Mouse (Mus musculus): ENCODE results near the gene Gm10073.
"Not testable (repeated sequence)": the region's sequence is repeated elsewhere in the genome, so short reads cannot be mapped to it uniquely, and the experiment has no call there.

GRCm38 (mm10) chr8:106607783-106608182 lies 34.5 kb upstream of the Gm10073 start:
- TF ChIP-seq MAZ, TCF12, POLR2A (IDR thresholded peaks at IDR 0.05; ENCODE audit: low read depth, low read length): not testable (repeated sequence)
